Mouse (Mus musculus) G1E (cell line): ENCODE measurements around the gene Rhobtb1. TPM values are rescaled to one million over a fixed set of nuclear protein-coding genes. Genes with fewer than 3 reads are reported as not detected.

Experiments used
- ATAC-seq: 2 replicates; pipeline ENCODE4 v1.8.0; 2016; ENCODE audit warnings: mild to moderate bottlenecking; ENCODE audit not compliant: insufficient number of reproducible peaks, poor library complexity, low FRiP score, severe bottlenecking; ENCODE audit errors: extremely low read depth
- DNase-seq: peaks from one replicate; pipeline ENCODE4 v3.0.0; 2012; ENCODE audit warnings: low spot score
- H3K27me3 ChIP-seq: 2 replicates; pipeline ENCODE4 v1.6.1; 2012; ENCODE audit warnings: mild to moderate bottlenecking, low read length, inconsistent platforms; ENCODE audit not compliant: insufficient read depth
- H3K36me3 ChIP-seq: replicated peaks from 2 replicates; pipeline ENCODE3; 2012; ENCODE audit warnings: mild to moderate bottlenecking, inconsistent platforms
- H3K4me1 ChIP-seq: 2 replicates; pipeline ENCODE4 v1.6.1; 2012; ENCODE audit warnings: low read depth, low read length, inconsistent platforms, mixed read lengths; ENCODE audit not compliant: insufficient read depth
- H3K4me3 ChIP-seq: 2 replicates; pipeline ENCODE4 v1.5.1; 2012; ENCODE audit warnings: low read depth, mild to moderate bottlenecking, inconsistent platforms, low read length, moderate library complexity, mixed read lengths
- H3K9me3 ChIP-seq: replicated peaks from 2 replicates; pipeline ENCODE4 v1.6.1; 2012; ENCODE audit warnings: inconsistent platforms
- CTCF ChIP-seq: IDR thresholded peaks from 2 replicates; pipeline ENCODE4 v1.5.1; 2012; ENCODE audit warnings: low read depth, low read length, inconsistent platforms, mixed read lengths
- GATA1 ChIP-seq: IDR thresholded peaks from 2 replicates; pipeline ENCODE4 v1.6.1; 2012; ENCODE audit warnings: borderline replicate concordance, low read length, inconsistent platforms, mixed read lengths
- GATA2 ChIP-seq: IDR thresholded peaks from 2 replicates; pipeline ENCODE4 v1.6.1; 2012; ENCODE audit warnings: low read depth, low read length, inconsistent platforms, borderline replicate concordance
- POLR2AphosphoS5 ChIP-seq: IDR thresholded peaks from 2 replicates; pipeline ENCODE4 v1.6.1; 2012; ENCODE audit warnings: low read depth, low read length, inconsistent platforms; ENCODE audit not compliant: insufficient replicate concordance
- TAL1 ChIP-seq: conservative IDR thresholded peaks from 2 replicates; pipeline ENCODE4 v1.6.1; 2012; ENCODE audit warnings: low read depth, low read length, inconsistent platforms, mixed read lengths
- polyA plus RNA-seq: library from polyadenylated mRNA; stranded (reverse); fragments of >175 nt; gene quantifications from 2 replicates; pipeline ENCODE4 v1.2.3, GENCODE M21; 2012
- total RNA-seq, 2 experiments: library from RNA; stranded (forward) in 1 of 2; stranded (reverse) in 1 of 2; fragments of 200-1000 nt in 1 of 2; fragments of >200 nt in 1 of 2; fragmentation: Nextera tagmentation in 1 of 2; gene quantifications; 2 replicates each; pipeline ENCODE4 v1.2.3; 2014 to 2017

The Rhobtb1 gene
- total and polyA plus RNA-seq, 3 experiments: 0.05 TPM; not detected in 2

GRCm38 (mm10) chr10:69295919-69296318 is 144.7 kb downstream of the Rhobtb1 start:
- no peak for ATAC-seq
- no peaks in the 10 kb centered on the region for H3K27me3 ChIP-seq
- no peaks in the 10 kb centered on the region for H3K36me3 ChIP-seq
- no peak overlapping the region for H3K4me3 ChIP-seq
- H3K9me3 ChIP-seq: peaks cover 52% of the 10 kb centered on the region
- no peaks in the 10 kb centered on the region for H3K4me1 ChIP-seq
- no peak for TF ChIP-seq GATA2
- no peak for TF ChIP-seq GATA1
- no peak for TF ChIP-seq TAL1
- no peak for TF ChIP-seq CTCF
- no peak for TF ChIP-seq POLR2AphosphoS5
- DNase-seq: no peak

- DNase-seq (no peak), ATAC-seq (no peak)
- Histone ChIP-seq H3K4me3 (no peak overlapping the region), H3K36me3 (no peaks in the 10 kb centered on the region), H3K4me1 (no peaks in the 10 kb centered on the region), H3K9me3 (peaks cover 40% of the 10 kb centered on the region), H3K27me3 (no peaks in the 10 kb centered on the region)
- no peak for TF ChIP-seq TAL1
- no peak for TF ChIP-seq CTCF
- TF ChIP-seq GATA2: no peak
- TF ChIP-seq POLR2AphosphoS5: no peak
- TF ChIP-seq GATA1: no peak
Measured at GRCm38 (mm10) chr10:69299985-69300384, 148.8 kb downstream of the Rhobtb1 start.

- no peak for TF ChIP-seq POLR2AphosphoS5
- no peak for TF ChIP-seq GATA2
- TF ChIP-seq TAL1: no peak
- no peak for TF ChIP-seq CTCF
- no peak for TF ChIP-seq GATA1
- Histone ChIP-seq H3K36me3 (no peaks in the 10 kb centered on the region), H3K27me3 (no peaks in the 10 kb centered on the region), H3K4me3 (no peak overlapping the region), H3K9me3 (peaks cover 40% of the 10 kb centered on the region), H3K4me1 (no peaks in the 10 kb centered on the region)
- ATAC-seq (no peak), DNase-seq (no peak)
Measured at GRCm38 (mm10) chr10:69302667-69303066, 151.4 kb downstream of the Rhobtb1 start.

- no peaks in the 10 kb centered on the region for H3K4me1 ChIP-seq
- TF ChIP-seq POLR2AphosphoS5 (no peak), CTCF (no peak), GATA1 (no peak), TAL1 (no peak), GATA2 (no peak)
- no peak for ATAC-seq
- H3K9me3 ChIP-seq: peaks cover 49% of the 10 kb centered on the region
- DNase-seq: no peak
- H3K27me3 ChIP-seq: no peaks in the 10 kb centered on the region
- no peaks in the 10 kb centered on the region for H3K36me3 ChIP-seq
- no peak overlapping the region for H3K4me3 ChIP-seq
Measured at GRCm38 (mm10) chr10:69304819-69305218, 153.6 kb downstream of the Rhobtb1 start.

GRCm38 (mm10) chr10:69305600-69305999 is 154.4 kb downstream of the Rhobtb1 start:
- H3K4me1 ChIP-seq: no peaks in the 10 kb centered on the region
- H3K4me3 ChIP-seq: no peak overlapping the region
- DNase-seq (no peak), ATAC-seq (no peak)
- H3K27me3 ChIP-seq: no peaks in the 10 kb centered on the region
- no peaks in the 10 kb centered on the region for H3K36me3 ChIP-seq
- TF ChIP-seq GATA2: no peak
- TF ChIP-seq CTCF: no peak
- no peak for TF ChIP-seq TAL1
- TF ChIP-seq GATA1: no peak
- no peak for TF ChIP-seq POLR2AphosphoS5
- peaks cover 49% of the 10 kb centered on the region for H3K9me3 ChIP-seq

GRCm38 (mm10) chr10:69306205-69306604 is 155.0 kb downstream of the Rhobtb1 start:
- ATAC-seq (no peak), DNase-seq (no peak)
- H3K4me3 ChIP-seq: no peak overlapping the region
- TF ChIP-seq GATA2 (no peak), TAL1 (no peak), POLR2AphosphoS5 (no peak), GATA1 (no peak), CTCF (no peak)
- H3K4me1 ChIP-seq: no peaks in the 10 kb centered on the region
- no peaks in the 10 kb centered on the region for H3K36me3 ChIP-seq
- peaks cover 49% of the 10 kb centered on the region for H3K9me3 ChIP-seq
- H3K27me3 ChIP-seq: no peaks in the 10 kb centered on the region

- Histone ChIP-seq H3K9me3 (peaks cover 54% of the 10 kb centered on the region), H3K27me3 (no peaks in the 10 kb centered on the region), H3K4me3 (no peak overlapping the region), H3K4me1 (no peaks in the 10 kb centered on the region), H3K36me3 (no peaks in the 10 kb centered on the region)
- TF ChIP-seq GATA1: no peak
- no peak for TF ChIP-seq GATA2
- no peak for TF ChIP-seq TAL1
- TF ChIP-seq CTCF: no peak
- no peak for TF ChIP-seq POLR2AphosphoS5
- ATAC-seq (no peak), DNase-seq (no peak)
Measured at GRCm38 (mm10) chr10:69307067-69307466, 155.8 kb downstream of the Rhobtb1 start.
